Mouse (Mus musculus): ENCODE results near the gene Parn. TPM values are rescaled to one million over a fixed set of nuclear protein-coding genes. Genes with fewer than 3 reads are reported as not detected.

Gene Parn
- polyA plus RNA-seq, 1 experiment from 2014 or later, result 21.5 TPM

DNA sequence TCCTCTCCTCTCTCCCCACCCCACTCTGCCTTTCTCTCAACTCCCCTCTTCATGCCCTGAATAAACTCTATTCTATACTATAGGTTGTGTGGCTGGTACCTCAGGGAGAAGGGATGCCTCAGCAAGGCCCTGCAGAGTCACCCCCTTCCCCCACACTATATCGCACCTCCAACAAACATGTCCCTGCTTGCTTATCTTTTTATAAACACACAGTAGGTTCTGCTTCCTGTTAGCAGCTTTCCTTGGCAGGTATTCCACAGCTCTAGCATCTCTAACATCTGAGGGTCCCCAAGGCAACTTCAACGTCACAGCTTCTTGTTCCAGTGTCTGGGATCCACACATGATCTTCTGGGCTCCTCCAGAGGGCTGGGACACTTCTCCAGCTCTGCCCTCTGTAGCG, 117.3 kb downstream of the Parn start:
- H3K4me2 ChIP-seq, result no peak overlapping the region
- H3K27me3 ChIP-seq, result no peaks in the 10 kb centered on the region
- H3K4me3 ChIP-seq (replicated peaks), result no peak overlapping the region
- H3K9me3 ChIP-seq (replicated peaks), result peaks cover 12% of the 10 kb centered on the region; the same call in 1 of the 2 replicates
- H3K4me1 ChIP-seq (replicated peaks), result no peaks in the 10 kb centered on the region
- peaks cover 39% of the 10 kb centered on the region for H3K36me3 ChIP-seq
- ATAC-seq (ENCODE audit: low read depth) (no peak), DNase-seq (no peak)
- no peak overlapping the region for H3K27ac ChIP-seq
- 74% methylated on average over 3 of the region's 3 CpGs for WGBS (ENCODE audit: insufficient replicate concordance)
- H3K9ac ChIP-seq, result no peak overlapping the region

GRCm38 (mm10) chr16:13549976-13550375, 118.0 kb downstream of the Parn start:
- Histone ChIP-seq H3K9ac (no peak overlapping the region), H3K4me1 (replicated peaks) (no peaks in the 10 kb centered on the region), H3K4me2 (no peak overlapping the region), H3K4me3 (replicated peaks) (no peak overlapping the region), H3K9me3 (replicated peaks) (peaks cover 16% of the 10 kb centered on the region), H3K27me3 (no peaks in the 10 kb centered on the region), H3K36me3 (peaks cover 40% of the 10 kb centered on the region), H3K27ac (no peak overlapping the region)
- no peak for DNase-seq
- 80% methylated on average over 2 of the region's 2 CpGs for WGBS (ENCODE audit: insufficient replicate concordance)
- no peak for ATAC-seq (ENCODE audit: low read depth)

- Histone ChIP-seq H3K4me2 (no peak overlapping the region), H3K4me3 (replicated peaks) (no peak overlapping the region), H3K9me3 (replicated peaks) (peaks cover 16% of the 10 kb centered on the region), H3K27me3 (no peaks in the 10 kb centered on the region), H3K4me1 (replicated peaks) (0 out of 2 replicates have a peak, but pooled peaks cover 5% of the 10 kb centered on the region), H3K9ac (no peak overlapping the region), H3K36me3 (peaks cover 27% of the 10 kb centered on the region), H3K27ac (no peak overlapping the region)
- ATAC-seq (ENCODE audit: low read depth) (no peak), DNase-seq (no peak)
- 82% methylated on average over 4 of the region's 4 CpGs for WGBS (ENCODE audit: insufficient replicate concordance)
Observed at GRCm38 (mm10) chr16:13541816-13542215, 126.2 kb downstream of the Parn start.

GRCm38 (mm10) chr16:13541121-13541747, 126.7 kb downstream of the Parn start:
- ATAC-seq (ENCODE audit: low read depth) (no peak), DNase-seq (no peak)
- Histone ChIP-seq H3K4me3 (replicated peaks) (no peak overlapping the region), H3K9me3 (replicated peaks) (peaks cover 10% of the 10 kb centered on the region), H3K36me3 (peaks cover 21% of the 10 kb centered on the region), H3K9ac (no peak overlapping the region), H3K27ac (no peak overlapping the region), H3K4me1 (replicated peaks) (0 out of 2 replicates have a peak, but pooled peaks cover 5% of the 10 kb centered on the region), H3K27me3 (no peaks in the 10 kb centered on the region), H3K4me2 (no peak overlapping the region)
- 67% methylated on average over 15 of the region's 15 CpGs for WGBS (ENCODE audit: insufficient replicate concordance)

GRCm38 (mm10) chr16:13538933-13539648, 128.9 kb downstream of the Parn start:
- 0 out of 2 replicates have a peak, but pooled peaks cover 4% of the 10 kb centered on the region for H3K36me3 ChIP-seq
- no peak overlapping the region for H3K9ac ChIP-seq
- 0 out of 2 replicates have a peak, but pooled peaks cover 5% of the 10 kb centered on the region for H3K4me1 ChIP-seq (replicated peaks)
- H3K9me3 ChIP-seq (replicated peaks), result no peaks in the 10 kb centered on the region
- DNase-seq, result no peak
- no peaks in the 10 kb centered on the region for H3K27me3 ChIP-seq
- H3K4me3 ChIP-seq (replicated peaks), result no peak overlapping the region
- whole genome bisulfite sequencing (ENCODE audit: insufficient replicate concordance), result 72% methylated on average over 9 of the region's 9 CpGs
- no peak for ATAC-seq (ENCODE audit: low read depth)
- no peak overlapping the region for H3K4me2 ChIP-seq
- no peak overlapping the region for H3K27ac ChIP-seq

- no peak for DNase-seq
- 67% methylated on average over 13 of the region's 13 CpGs for WGBS (ENCODE audit: insufficient replicate concordance)
Observed at GRCm38 (mm10) chr16:13538213-13538932, 129.6 kb downstream of the Parn start.

GRCm38 (mm10) chr16:13536404-13536803, 131.6 kb downstream of the Parn start:
- WGBS (ENCODE audit: insufficient replicate concordance), result 58% methylated on average over 7 of the region's 7 CpGs
- no peak overlapping the region for H3K4me2 ChIP-seq
- no peak overlapping the region for H3K4me3 ChIP-seq (replicated peaks)
- no peaks in the 10 kb centered on the region for H3K9me3 ChIP-seq (replicated peaks)
- no peak for ATAC-seq (ENCODE audit: low read depth)
- H3K27ac ChIP-seq, result no peak overlapping the region
- no peak for DNase-seq
- H3K36me3 ChIP-seq, result 0 out of 2 replicates have a peak, but pooled peaks cover 4% of the 10 kb centered on the region
- no peaks in the 10 kb centered on the region for H3K27me3 ChIP-seq
- H3K4me1 ChIP-seq (replicated peaks), result 0 out of 2 replicates have a peak, but pooled peaks cover 4% of the 10 kb centered on the region
- no peak overlapping the region for H3K9ac ChIP-seq

More at GRCm38 (mm10) chr16:13538213-13538932, 129.6 kb downstream of the Parn start:
- H3K27ac ChIP-seq, result no peak overlapping the region
- no peaks in the 10 kb centered on the region for H3K9me3 ChIP-seq (replicated peaks)
- H3K4me1 ChIP-seq (replicated peaks), result 0 out of 2 replicates have a peak, but pooled peaks cover 5% of the 10 kb centered on the region
- no peak overlapping the region for H3K4me3 ChIP-seq (replicated peaks)
- H3K9ac ChIP-seq, result no peak overlapping the region
- no peak overlapping the region for H3K4me2 ChIP-seq
- 0 out of 2 replicates have a peak, but pooled peaks cover 4% of the 10 kb centered on the region for H3K36me3 ChIP-seq
- no peak for ATAC-seq (ENCODE audit: low read depth)
- H3K27me3 ChIP-seq, result no peaks in the 10 kb centered on the region

DNA sequence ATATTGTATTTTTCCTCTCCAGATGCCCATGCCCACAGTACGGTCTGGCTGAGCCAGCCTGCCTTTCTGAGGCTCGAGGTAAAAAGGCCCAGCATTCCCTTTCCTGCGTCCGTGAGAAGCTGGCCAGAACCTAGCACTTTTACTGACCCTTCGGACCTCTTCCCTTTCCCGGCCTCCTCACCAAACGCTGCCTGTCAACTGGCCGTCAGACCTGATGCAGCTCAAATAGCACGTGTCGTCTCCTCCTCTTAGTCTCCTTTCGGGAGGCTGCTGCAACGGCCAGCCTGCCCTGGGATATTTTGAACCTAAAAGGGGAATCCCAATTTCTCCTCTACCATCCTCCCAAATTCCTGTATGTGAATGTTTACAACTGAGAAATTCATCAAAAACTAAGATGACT, 132.1 kb downstream of the Parn start:
- WGBS (ENCODE audit: insufficient replicate concordance), result 71% methylated on average over 12 of the region's 12 CpGs
- no peak for DNase-seq

DNA sequence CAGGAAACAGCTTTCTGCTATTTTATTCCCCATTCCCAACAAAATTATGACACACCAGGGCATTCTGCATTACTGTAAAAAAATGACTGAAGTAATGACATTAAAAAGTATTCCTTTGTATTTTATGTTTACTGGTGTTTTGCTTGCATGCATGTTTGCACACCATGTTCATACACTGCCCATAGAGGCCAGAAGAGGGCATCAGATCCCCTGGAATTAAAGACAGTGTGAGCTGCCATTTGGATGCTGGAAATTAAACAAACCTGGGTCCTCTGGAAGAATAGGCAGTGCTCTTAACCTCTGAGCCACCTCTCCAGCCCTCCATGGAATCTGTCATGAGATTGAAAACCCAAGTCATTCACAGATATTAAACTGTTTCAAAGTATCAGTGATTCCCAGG, 135.1 kb downstream of the Parn start:
- H3K4me1 ChIP-seq (replicated peaks), result no peaks in the 10 kb centered on the region
- DNase-seq, result no peak
- no peak overlapping the region for H3K4me3 ChIP-seq (replicated peaks)
- H3K36me3 ChIP-seq, result no peaks in the 10 kb centered on the region
- H3K9ac ChIP-seq, result no peak overlapping the region
- no peak overlapping the region for H3K27ac ChIP-seq
- no peaks in the 10 kb centered on the region for H3K27me3 ChIP-seq
- H3K9me3 ChIP-seq (replicated peaks), result no peaks in the 10 kb centered on the region
- no peak for ATAC-seq (ENCODE audit: low read depth)
- no peak overlapping the region for H3K4me2 ChIP-seq

More for the DNA sequence above, 132.1 kb downstream of the Parn start:
- Histone ChIP-seq H3K27me3 (no peaks in the 10 kb centered on the region), H3K9ac (no peak overlapping the region), H3K36me3 (0 out of 2 replicates have a peak, but pooled peaks cover 4% of the 10 kb centered on the region), H3K4me3 (replicated peaks) (no peak overlapping the region), H3K4me2 (no peak overlapping the region), H3K4me1 (replicated peaks) (no peaks in the 10 kb centered on the region), H3K9me3 (replicated peaks) (no peaks in the 10 kb centered on the region), H3K27ac (no peak overlapping the region)
- no peak for ATAC-seq (ENCODE audit: low read depth)

DNA sequence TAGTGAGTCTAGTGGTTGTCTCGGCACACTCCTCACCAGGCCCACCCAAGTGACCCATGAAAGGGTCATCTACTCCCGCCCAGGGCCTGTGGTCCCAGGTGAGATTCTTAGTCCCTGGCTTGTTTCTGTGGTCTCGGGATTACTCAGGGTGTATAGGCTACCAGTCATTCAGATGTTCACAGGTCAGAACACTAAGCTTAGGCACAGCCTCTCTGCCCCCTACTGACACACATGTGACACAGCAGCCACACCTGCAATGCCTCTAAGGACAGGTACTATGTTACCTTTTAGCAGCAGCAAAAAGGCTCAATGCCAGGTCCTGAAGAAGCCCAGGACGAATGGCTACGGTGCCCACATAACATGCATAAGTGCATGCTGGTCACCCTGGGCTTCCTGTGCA, 136.7 kb downstream of the Parn start:
- Histone ChIP-seq H3K4me2 (no peak overlapping the region), H3K36me3 (no peaks in the 10 kb centered on the region), H3K27ac (no peak overlapping the region), H3K4me1 (replicated peaks) (no peaks in the 10 kb centered on the region), H3K27me3 (no peaks in the 10 kb centered on the region), H3K4me3 (replicated peaks) (no peak overlapping the region), H3K9me3 (replicated peaks) (no peaks in the 10 kb centered on the region), H3K9ac (no peak overlapping the region)
- no peak for ATAC-seq (ENCODE audit: low read depth)
- WGBS (ENCODE audit: insufficient replicate concordance), result 71% methylated on average over 5 of the region's 5 CpGs
- DNase-seq, result no peak

GRCm38 (mm10) chr16:13521359-13521758, 146.6 kb downstream of the Parn start:
- Histone ChIP-seq H3K27ac (no peak overlapping the region), H3K27me3 (no peaks in the 10 kb centered on the region), H3K9me3 (replicated peaks) (no peaks in the 10 kb centered on the region), H3K4me1 (replicated peaks) (0 out of 2 replicates have a peak, but pooled peaks cover 4% of the 10 kb centered on the region), H3K9ac (no peak overlapping the region), H3K4me3 (replicated peaks) (no peak overlapping the region), H3K4me2 (no peak overlapping the region), H3K36me3 (no peaks in the 10 kb centered on the region)
- 51% methylated on average over 6 of the region's 6 CpGs for whole genome bisulfite sequencing (ENCODE audit: insufficient replicate concordance)
- no peak for DNase-seq
- no peak for ATAC-seq (ENCODE audit: low read depth)

Measured in liver, embryonic 13.5 days (tissue).